Mouse (Mus musculus) heart, postnatal 10 days (tissue): Measurements from ENCODE around the gene Rps6ka5. TPM values are rescaled to one million over a fixed set of nuclear protein-coding genes. Genes with fewer than 3 reads are reported as not detected.

Experiments used
- DNase-seq, 2 experiments: peaks; one replicate each; pipeline ENCODE4 v3.0.0; 2021
- intact Hi-C: fragments of 180-260 bp; cut with DNase I; formaldehyde crosslinking; loops from one replicate; pipeline ENCODE4 v1.15.1; 2025
- total RNA-seq, 2 experiments: library from RNA; stranded (reverse); gene quantifications; 2 replicates each; pipeline ENCODE4 v1.2.3; 2021

Gene Rps6ka5
- total RNA-seq, 2 experiments from 2014 or later, result 13.0 to 13.7 TPM

DNA sequence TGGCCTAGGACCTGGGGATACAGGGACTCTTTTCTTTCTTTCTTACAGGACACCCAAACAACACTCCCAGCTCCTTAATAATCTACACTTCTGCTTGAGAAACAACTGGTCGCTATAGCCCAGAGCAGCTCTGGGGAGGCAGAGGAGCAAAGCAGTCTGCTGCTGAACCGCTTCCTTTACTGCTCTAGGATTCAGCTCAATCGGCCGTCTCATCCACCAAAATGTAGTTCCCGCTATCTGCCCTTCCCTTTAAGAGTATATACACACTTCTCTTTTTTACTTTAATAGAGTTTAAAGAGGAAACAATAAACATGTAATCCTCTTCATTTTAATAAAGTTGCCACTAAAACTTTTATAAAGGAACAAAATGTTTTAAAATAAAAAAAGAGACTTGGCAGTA is 117.0 kb downstream of the Rps6ka5 start:
- DNase-seq, result no peak
- intact Hi-C loops, result loop anchor here (10.0 kb wide), 1 partner anchor 445 kb away; no protein-coding TSS in a partner anchor

GRCm38 (mm10) chr12:100609064-100609463 is 117.7 kb downstream of the Rps6ka5 start:
- no peak for DNase-seq
- intact Hi-C loops, result loop anchor here (10.0 kb wide), 1 partner anchor 444 kb away; no protein-coding TSS in a partner anchor

GRCm38 (mm10) chr12:100606733-100607132 is 120.0 kb downstream of the Rps6ka5 start:
- peak in 1 of 2 experiments; percentile 16 for DNase-seq
- intact Hi-C loops, result loop anchor here (10.0 kb wide), 1 partner anchor 442 kb away; no protein-coding TSS in a partner anchor

GRCm38 (mm10) chr12:100605596-100605995 is 121.2 kb downstream of the Rps6ka5 start:
- intact Hi-C loops, result loop anchor here (2.0 to 10.0 kb wide), 2 partner anchors 27 to 441 kb away; no protein-coding TSS in a partner anchor
- no peak for DNase-seq

- DNase-seq, result peak; percentile 57 to 62
- intact Hi-C loops, result loop anchor here (2.0 to 10.0 kb wide), 2 partner anchors 26 to 440 kb away; no protein-coding TSS in a partner anchor
These were observed 122.2 kb downstream of the Rps6ka5 start for GRCm38 (mm10) chr12:100604540-100604939.

DNA sequence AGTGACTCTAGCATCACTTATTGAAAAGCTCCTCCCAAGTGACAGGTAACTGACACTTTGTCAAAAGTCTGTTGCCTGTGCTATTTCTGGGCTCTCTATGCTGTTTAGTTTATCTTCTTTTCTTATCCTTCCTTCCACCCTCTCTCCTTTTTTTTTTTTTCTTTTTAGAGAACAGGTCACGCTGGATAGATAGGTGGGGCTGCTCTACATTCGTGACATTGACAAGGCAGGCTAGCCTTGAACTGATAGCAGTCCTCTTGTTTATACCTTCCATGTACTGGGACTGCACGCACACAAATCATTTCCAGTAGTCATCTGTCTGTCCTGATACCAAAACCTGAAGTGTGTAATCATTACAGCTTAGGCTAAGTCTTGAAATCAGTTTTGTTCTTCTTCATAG is 132.1 kb downstream of the Rps6ka5 start:
- DNase-seq, result no peak
- intact Hi-C loops, result no loop called here

DNA sequence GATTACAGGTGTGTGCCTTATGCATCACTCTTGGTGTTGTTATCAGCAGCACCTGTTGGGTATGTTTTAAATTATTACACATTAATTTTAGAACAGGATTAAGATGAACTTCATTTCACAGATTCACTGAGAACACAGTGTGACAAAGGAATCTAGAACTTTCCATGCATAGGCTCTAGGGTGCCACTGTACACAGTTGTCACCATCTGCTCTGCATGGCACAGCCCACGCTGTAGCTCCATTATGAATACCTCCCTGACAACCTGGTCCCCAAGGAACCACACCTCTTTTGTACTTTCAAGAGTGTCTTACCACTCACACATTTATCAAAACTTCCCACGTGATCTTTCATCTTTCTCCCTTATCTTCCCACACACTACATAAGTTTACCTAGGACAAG is 140.2 kb downstream of the Rps6ka5 start:
- no peak for DNase-seq
- intact Hi-C loops, result no loop called here

DNA sequence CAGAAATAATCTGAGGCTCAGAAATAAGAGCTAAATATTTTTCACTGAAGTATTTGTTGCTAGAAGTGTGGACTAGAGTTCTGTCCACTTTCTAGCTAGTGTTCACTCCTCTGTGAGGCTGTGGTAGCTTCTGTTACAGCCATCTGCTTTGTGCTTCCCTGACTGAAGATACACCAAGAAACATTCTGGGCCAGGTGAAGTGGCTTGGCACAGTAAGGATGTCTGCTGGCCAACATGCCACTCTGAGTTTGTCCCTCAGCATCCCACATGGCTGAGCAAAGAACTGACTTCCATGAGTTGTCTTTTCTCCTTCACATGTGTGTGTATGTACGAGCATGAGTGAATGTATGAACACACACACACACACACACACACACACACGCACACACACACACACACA is 147.6 kb downstream of the Rps6ka5 start:
- intact Hi-C loops, result loop anchor here (2.0 to 5.0 kb wide), 3 partner anchors 26 to 412 kb away; no protein-coding TSS in a partner anchor
- DNase-seq, result peak; percentile 25 to 27

- intact Hi-C loops, result loop anchor here (1.0 to 5.0 kb wide), 4 partner anchors 27 to 411 kb away; no protein-coding TSS in a partner anchor
- DNase-seq, result peak; percentile 37 to 60
These were observed 148.5 kb downstream of the Rps6ka5 start for GRCm38 (mm10) chr12:100578291-100578690.

DNA sequence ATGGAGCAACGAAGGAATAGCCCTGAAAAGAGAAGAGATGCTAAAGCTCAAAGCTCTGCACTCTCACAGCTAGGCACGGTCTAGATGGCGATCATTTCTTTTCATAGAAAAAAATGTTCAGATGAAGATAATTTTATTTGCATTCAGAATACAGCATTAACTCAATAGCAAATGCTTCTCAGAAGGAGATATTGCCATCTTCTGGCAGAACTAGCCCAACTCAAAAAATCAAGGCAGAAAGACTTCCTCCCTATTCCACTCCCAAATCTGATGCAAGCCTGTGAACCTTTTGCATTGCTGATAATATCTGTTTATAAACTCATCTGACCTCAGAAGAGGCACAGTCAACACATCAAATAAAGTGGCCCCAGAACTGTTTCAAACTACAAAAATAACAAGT is 151.0 kb downstream of the Rps6ka5 start:
- DNase-seq, result no peak
- intact Hi-C loops, result loop anchor here (5.0 kb wide), 2 partner anchors 352 to 408 kb away; no protein-coding TSS in a partner anchor

DNA sequence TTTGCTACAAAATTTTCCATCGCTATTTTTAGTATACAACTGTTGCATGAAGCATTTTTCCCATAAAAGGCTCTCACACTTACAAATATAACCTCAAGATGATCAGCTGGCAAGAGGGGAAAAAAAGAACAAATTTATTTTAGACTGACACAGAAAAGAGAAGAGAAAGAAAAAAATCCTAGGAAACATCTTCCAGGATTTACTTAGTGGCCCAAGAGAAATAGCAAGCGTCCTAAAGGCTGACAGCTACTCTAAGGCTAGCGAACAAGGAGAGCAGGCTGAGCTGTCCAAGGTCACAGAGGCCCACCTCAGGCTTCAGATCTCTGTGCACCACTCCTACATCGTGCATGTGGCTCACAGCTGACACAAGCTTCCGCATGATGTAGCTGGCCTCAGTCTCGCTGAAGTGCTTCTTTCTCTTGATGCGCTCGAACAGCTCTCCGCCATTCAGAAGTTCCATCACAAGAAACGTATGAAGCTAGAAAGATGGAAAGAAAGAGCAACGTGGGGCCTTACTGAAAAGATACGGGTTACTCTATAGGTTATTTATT is 156.2 kb downstream of the Rps6ka5 start:
- intact Hi-C loops, result no loop called here

GRCm38 (mm10) chr12:100568831-100569230 is 158.0 kb downstream of the Rps6ka5 start:
- intact Hi-C loops, result no loop called here
- DNase-seq, result no peak

More for the DNA sequence above, 156.2 kb downstream of the Rps6ka5 start:
- DNase-seq, result no peak

- intact Hi-C loops, result no loop called here
These were observed 158.7 kb downstream of the Rps6ka5 start for GRCm38 (mm10) chr12:100568105-100568504.

DNA sequence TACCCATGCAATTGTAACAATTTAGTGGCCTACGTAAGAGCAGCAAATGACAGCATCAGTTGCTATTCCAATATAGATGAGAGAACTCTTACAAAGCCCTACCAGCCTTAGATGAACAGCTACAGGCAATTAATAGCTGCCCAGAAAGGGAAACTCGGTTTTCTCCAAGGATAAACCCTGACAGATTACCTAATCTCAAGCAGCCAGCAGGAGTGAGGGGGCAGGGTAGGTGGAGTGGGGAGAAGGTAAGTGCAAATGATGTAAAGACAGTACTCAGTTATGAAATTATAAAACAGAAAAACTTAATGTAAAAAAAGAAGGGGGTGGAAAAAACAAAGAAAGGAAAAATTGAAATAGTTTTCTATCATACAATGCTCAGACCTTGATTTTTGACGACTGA is 159.2 kb downstream of the Rps6ka5 start:
- no peak for DNase-seq
- intact Hi-C loops, result no loop called here

More at GRCm38 (mm10) chr12:100568105-100568504, 158.7 kb downstream of the Rps6ka5 start:
- no peak for DNase-seq

DNA sequence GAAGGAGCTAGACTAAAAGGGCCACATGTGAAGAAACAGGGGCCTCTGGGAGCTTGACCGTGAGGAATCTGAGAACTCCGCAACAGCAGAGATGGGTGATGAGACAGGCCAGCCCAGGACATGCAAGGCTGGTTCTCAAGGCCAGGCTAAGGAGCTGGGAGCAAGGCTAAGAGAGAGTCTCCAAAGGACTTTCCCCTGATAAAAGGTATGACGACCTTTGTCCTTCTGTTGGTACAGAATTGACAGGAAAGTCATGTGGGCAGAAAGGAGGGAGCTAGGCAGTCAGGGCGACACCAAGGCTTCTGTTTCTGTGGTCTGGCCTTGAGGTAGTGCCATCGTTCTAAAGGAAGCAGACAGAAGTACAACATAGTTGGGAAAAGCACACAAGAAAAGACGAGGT is 173.1 kb downstream of the Rps6ka5 start:
- intact Hi-C loops, result no loop called here

DNA sequence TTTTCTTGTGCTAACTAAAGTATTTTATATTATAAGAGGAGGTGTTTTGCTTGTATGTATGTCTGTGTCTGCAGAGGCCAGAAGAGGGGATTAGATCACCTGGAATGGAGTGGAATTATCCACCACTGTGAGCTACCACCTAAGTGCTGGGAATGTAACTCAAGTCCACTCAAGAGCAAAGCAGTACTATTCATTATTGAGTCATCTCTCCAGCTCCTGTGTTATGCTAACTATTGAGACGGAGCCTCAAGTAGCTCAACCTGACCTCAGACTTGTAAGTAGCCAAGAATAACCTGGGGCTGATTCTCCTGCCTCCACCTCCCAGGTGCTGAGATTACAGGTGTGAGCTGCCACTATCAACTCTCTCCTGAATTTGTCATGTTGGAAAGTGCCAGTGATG is 174.8 kb downstream of the Rps6ka5 start:
- intact Hi-C loops, result no loop called here

More for the DNA sequence above, 173.1 kb downstream of the Rps6ka5 start:
- DNase-seq, result no peak

DNA sequence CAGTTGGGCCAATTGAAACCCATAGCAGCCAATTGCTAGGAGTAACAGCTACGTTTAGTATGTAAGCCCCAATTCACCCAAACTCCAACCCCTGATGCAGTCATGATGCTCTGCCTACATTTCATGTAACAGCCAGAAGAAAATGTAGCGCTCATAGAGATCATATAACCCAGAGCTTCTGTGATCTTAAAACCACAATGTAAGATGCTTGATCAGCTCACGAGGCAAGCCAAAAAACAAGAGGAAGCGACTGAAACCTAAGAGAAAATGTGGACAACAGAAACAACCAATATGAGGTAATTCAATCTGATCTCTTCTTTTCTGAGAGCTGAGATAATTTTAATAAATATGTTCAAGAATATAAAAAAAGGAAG is 182.6 kb downstream of the Rps6ka5 start:
- intact Hi-C loops, result no loop called here
- no peak for DNase-seq

More for the DNA sequence above, 174.8 kb downstream of the Rps6ka5 start:
- no peak for DNase-seq

- intact Hi-C loops, result no loop called here
- DNase-seq, result no peak
These were observed 183.2 kb downstream of the Rps6ka5 start for GRCm38 (mm10) chr12:100543437-100544193.

GRCm38 (mm10) chr12:100542494-100542893 is 184.3 kb downstream of the Rps6ka5 start:
- no peak for DNase-seq
- intact Hi-C loops, result no loop called here

DNA sequence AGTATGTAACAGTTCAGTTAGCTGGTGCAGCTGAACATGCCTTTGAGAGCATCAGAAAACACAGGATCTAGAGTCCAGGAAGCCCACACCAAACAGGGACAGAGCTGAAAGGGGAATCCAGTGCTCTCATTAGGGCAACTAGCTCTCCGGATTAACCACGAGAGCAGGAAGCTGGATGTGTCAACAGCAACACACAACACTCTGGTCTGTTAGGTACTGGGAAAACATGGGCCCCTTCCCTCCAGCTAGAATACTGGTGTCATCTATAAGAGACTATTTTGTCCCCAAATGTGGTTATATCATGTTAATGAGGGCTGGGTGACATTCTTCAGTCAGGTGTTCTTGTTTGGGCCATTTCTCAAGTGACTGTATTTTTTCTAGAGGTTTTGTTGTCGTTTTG is 184.7 kb downstream of the Rps6ka5 start:
- DNase-seq, result no peak
- intact Hi-C loops, result no loop called here

DNA sequence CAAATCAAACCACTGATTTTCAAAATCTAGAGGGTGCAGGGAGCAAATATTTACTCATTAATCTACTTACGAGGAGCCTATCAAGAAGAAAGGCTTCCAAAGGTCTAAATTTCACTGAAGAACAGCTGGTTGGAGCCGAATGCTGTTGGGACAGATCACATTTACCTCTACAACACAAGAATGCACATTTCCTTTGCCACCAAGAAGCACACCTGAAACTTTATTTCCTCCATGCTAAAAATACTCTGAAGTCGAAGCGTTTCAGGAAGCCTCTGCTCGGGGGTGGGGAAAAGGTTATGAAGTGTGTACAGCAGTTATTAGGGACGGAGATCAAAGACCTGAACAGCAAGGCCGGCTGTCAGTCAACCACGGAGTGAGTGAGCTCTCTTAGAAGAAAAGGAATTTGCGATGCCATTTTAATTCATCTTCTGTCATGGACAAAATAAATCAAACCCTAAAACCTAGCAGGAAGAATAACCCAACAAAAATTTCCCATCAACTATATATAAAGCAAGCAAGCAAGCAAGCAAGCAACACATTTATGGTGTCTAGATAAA is 187.5 kb downstream of the Rps6ka5 start:
- intact Hi-C loops, result no loop called here

More for the DNA sequence above, 187.5 kb downstream of the Rps6ka5 start:
- no peak for DNase-seq
